28 mouse cellular contexts compared by ENCODE assay signal in the genomic region with DNA sequence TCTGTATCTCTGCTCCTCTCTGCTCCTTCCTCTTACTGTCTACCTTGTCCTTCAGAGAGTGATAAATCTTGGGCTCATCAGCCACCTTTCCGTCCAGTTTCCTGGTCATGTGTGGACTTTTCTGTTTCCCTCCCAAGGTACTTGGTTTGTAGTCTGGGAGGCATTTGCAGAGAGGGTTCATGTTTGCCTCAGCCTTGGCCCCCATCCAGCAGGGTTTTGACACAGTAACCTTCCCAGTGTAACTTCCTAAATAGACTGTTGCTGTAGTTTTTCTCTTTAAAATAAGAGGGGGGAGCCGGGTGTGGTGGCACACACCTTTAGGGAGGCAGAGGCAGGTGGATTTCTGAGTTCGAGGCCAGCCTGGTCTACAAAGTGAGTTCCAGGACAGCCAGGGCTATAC. TPM values are rescaled to one million over a fixed set of nuclear protein-coding genes. Genes with fewer than 3 reads are reported as not detected.
DNase-seq lines count a peak whose midpoint lies in the region; ATAC-seq and TF ChIP-seq lines count a peak whose summit lies in the region.
"Had no signal": no experiment of that assay in that cellular context is flagged by ENCODE, and none has a peak within 500 bp of the region (broad histone marks: within the 10 kb centered on the region; RNA-seq: fewer than 3 reads in every experiment).

No protein-coding gene starts in this region.

- TF ChIP-seq EP300 in lung, postnatal 0 days (IDR thresholded peaks at IDR 0.05): no peak

- H3K4me3 ChIP-seq in kidney, embryonic 14.5 days (ENCODE audit: low read length): no peak overlapping the region
- no peak overlapping the region for H3K4me3 ChIP-seq in lung, postnatal 0 days (ENCODE audit: low read depth, low read length)
- H3K4me3 ChIP-seq in midbrain, embryonic 15.5 days: no peak overlapping the region
- H3K4me3 ChIP-seq: embryonic facial prominence, embryonic 10.5 days; embryonic facial prominence, embryonic 15.5 days; forebrain, embryonic 12.5 days; hindbrain, embryonic 12.5 days; layer of hippocampus, adult 2 months; left cerebral cortex, adult 2 months; limb, embryonic 13.5 days; liver, embryonic 12.5 days; neural tube, embryonic 13.5 days had no signal

- no peaks in the 10 kb centered on the region for H3K9me3 ChIP-seq in kidney, embryonic 14.5 days (ENCODE audit: control insufficient read depth, low read length)
- no peaks in the 10 kb centered on the region for H3K9me3 ChIP-seq in lung, postnatal 0 days (ENCODE audit: low read length)
- no peaks in the 10 kb centered on the region for H3K9me3 ChIP-seq in midbrain, embryonic 15.5 days
- H3K9me3 ChIP-seq: embryonic facial prominence, embryonic 10.5 days; embryonic facial prominence, embryonic 15.5 days; forebrain, embryonic 12.5 days; hindbrain, embryonic 12.5 days; limb, embryonic 13.5 days; liver, embryonic 12.5 days; neural tube, embryonic 13.5 days had no signal

- H3K36me3 ChIP-seq in kidney, embryonic 14.5 days (ENCODE audit: control insufficient read depth, insufficient read depth, low read length): peaks cover 4% of the 10 kb centered on the region; the same call in 1 of the 2 replicates
- no peaks in the 10 kb centered on the region for H3K36me3 ChIP-seq in lung, postnatal 0 days (ENCODE audit: insufficient read depth, low read length)
- H3K36me3 ChIP-seq in midbrain, embryonic 15.5 days (replicated peaks): no peaks in the 10 kb centered on the region
- H3K36me3 ChIP-seq: embryonic facial prominence, embryonic 15.5 days had no signal

- WGBS in kidney, embryonic 14.5 days: 87% methylated on average over 3 of the region's 3 CpGs
- 71% methylated on average over 3 of the region's 3 CpGs for WGBS in lung, postnatal 0 days
- WGBS in midbrain, embryonic 15.5 days: 90% methylated on average over 3 of the region's 3 CpGs

- no peak overlapping the region for H3K4me2 ChIP-seq in kidney, embryonic 14.5 days (replicated peaks; ENCODE audit: low read depth, low read length)
- no peak overlapping the region for H3K4me2 ChIP-seq in lung, postnatal 0 days (replicated peaks; ENCODE audit: low read depth, low read length)
- no peak overlapping the region for H3K4me2 ChIP-seq in midbrain, embryonic 15.5 days
- H3K4me2 ChIP-seq: embryonic facial prominence, embryonic 15.5 days; forebrain, embryonic 12.5 days; hindbrain, embryonic 12.5 days; limb, embryonic 13.5 days; midbrain, embryonic 11.5 days; neural tube, embryonic 13.5 days had no signal

- no peak for ATAC-seq in kidney, embryonic 14.5 days (ENCODE audit: low FRiP score, low TSS enrichment)
- no peak for ATAC-seq in lung, postnatal 0 days
- ATAC-seq in midbrain, embryonic 15.5 days (replicated peaks): no peak
- ATAC-seq: intestine, embryonic 16.5 days; liver, embryonic 12.5 days had no signal

- no peaks in the 10 kb centered on the region for H3K27me3 ChIP-seq in kidney, embryonic 14.5 days (ENCODE audit: control insufficient read depth, insufficient read depth, low read length)
- no peaks in the 10 kb centered on the region for H3K27me3 ChIP-seq in lung, postnatal 0 days (replicated peaks; ENCODE audit: insufficient read depth, low read length)
- H3K27me3 ChIP-seq in midbrain, embryonic 15.5 days (replicated peaks): no peaks in the 10 kb centered on the region
- H3K27me3 ChIP-seq: embryonic facial prominence, embryonic 15.5 days; forebrain, embryonic 12.5 days; hindbrain, embryonic 12.5 days; limb, embryonic 13.5 days; liver, embryonic 12.5 days; neural tube, embryonic 13.5 days had no signal

- H3K9ac ChIP-seq in kidney, embryonic 14.5 days (ENCODE audit: low read depth, low read length): no peak overlapping the region
- H3K9ac ChIP-seq in lung, postnatal 0 days (replicated peaks; ENCODE audit: low read depth): no peak overlapping the region
- no peak overlapping the region for H3K9ac ChIP-seq in midbrain, embryonic 15.5 days
- H3K9ac ChIP-seq: embryonic facial prominence, embryonic 15.5 days; forebrain, embryonic 12.5 days; hindbrain, embryonic 12.5 days; limb, embryonic 13.5 days; liver, embryonic 12.5 days; neural tube, embryonic 13.5 days had no signal

- no peak overlapping the region for H3K27ac ChIP-seq in kidney, embryonic 14.5 days (ENCODE audit: low read depth, low read length)
- H3K27ac ChIP-seq in lung, postnatal 0 days (ENCODE audit: low read length): no peak overlapping the region
- no peak overlapping the region for H3K27ac ChIP-seq in midbrain, embryonic 15.5 days
- H3K27ac ChIP-seq: embryonic facial prominence, embryonic 10.5 days; embryonic facial prominence, embryonic 15.5 days; forebrain, embryonic 12.5 days; hindbrain, embryonic 12.5 days; layer of hippocampus, adult 2 months; left cerebral cortex, adult 2 months; limb, embryonic 13.5 days; liver, embryonic 12.5 days; neural tube, embryonic 13.5 days; stomach, postnatal 0 days had no signal

- no peak for TF ChIP-seq CTCF in lung, postnatal 0 days (IDR thresholded peaks at IDR 0.05)

- no peaks in the 10 kb centered on the region for H3K4me1 ChIP-seq in kidney, embryonic 14.5 days (ENCODE audit: control insufficient read depth, insufficient read depth, low read length)
- H3K4me1 ChIP-seq in lung, postnatal 0 days (ENCODE audit: insufficient read depth, low read depth, low read length): peaks cover 5% of the 10 kb centered on the region; the same call in 1 of the 2 replicates
- no peaks in the 10 kb centered on the region for H3K4me1 ChIP-seq in midbrain, embryonic 15.5 days
- H3K4me1 ChIP-seq: forebrain, embryonic 12.5 days; hindbrain, embryonic 12.5 days; neural tube, embryonic 13.5 days had no signal

- peak; percentile 82 for DNase-seq in adrenal gland, postnatal 10 days
- DNase-seq in adrenal gland, adult 18-20 months (ENCODE audit: low spot score in 2 of 2): no peak
- DNase-seq in kidney, postnatal 14 days: peak; percentile 59
- peak; percentile 15 for DNase-seq in lung, postnatal 36 days
- DNase-seq in lung, postnatal 0 days (ENCODE audit: low spot score): no peak
- DNase-seq in kidney, postnatal 4 days: peak; percentile 36 to 42
- DNase-seq: cerebellum, adult 8-10 months; cerebellum, postnatal 25 days; gastrocnemius, postnatal 10 days; heart, postnatal 14 days; lung, adult 2 months; right cerebral cortex, postnatal 4 days; thymus, adult 18-20 months; thymus, postnatal 25 days had no signal

RNA-seq across cellular contexts. Expression of a gene that starts 26.2 kb away (rescaled TPM):
- 10 to 100 TPM; 10.1 to 14.5 TPM for total RNA-seq in adrenal gland, postnatal 10 days (2021)
- total RNA-seq in adrenal gland, adult 18-20 months (2021): 1 to 10 TPM; 1.5 to 2.1 TPM
- polyA plus RNA-seq in kidney, embryonic 14.5 days (2014; fragmentation: Nextera tagmentation; extraction: Ambion mirVana): 91.6 and 91.7 TPM in 2 replicates
- polyA plus RNA-seq in lung, postnatal 0 days (2015; fragmentation: Nextera tagmentation; extraction: Ambion mirVana): 9.6 and 10.2 TPM in 2 replicates
- polyA plus RNA-seq in midbrain, embryonic 15.5 days (2015; fragmentation: Nextera tagmentation; extraction: Ambion mirVana): 15.3 and 17.0 TPM in 2 replicates

Comparison
In these comparisons a context has a peak if more than half of its experiments do, and no peak if none do; other contexts are left out.
1. DNase-seq: peak in adrenal gland, postnatal 10 days (single experiment), kidney, postnatal 14 days (single experiment), lung, postnatal 36 days (single experiment) and kidney, postnatal 4 days (2 of 2); none in adrenal gland, adult 18-20 months (0 of 2) and lung, postnatal 0 days (single experiment).